Mouse (Mus musculus): ENCODE results near the gene Ssty1.
"Not testable (repeated sequence)": the region's sequence is repeated elsewhere in the genome, so short reads cannot be mapped to it uniquely, and the experiment has no call there.

The Ssty1 gene

DNA sequence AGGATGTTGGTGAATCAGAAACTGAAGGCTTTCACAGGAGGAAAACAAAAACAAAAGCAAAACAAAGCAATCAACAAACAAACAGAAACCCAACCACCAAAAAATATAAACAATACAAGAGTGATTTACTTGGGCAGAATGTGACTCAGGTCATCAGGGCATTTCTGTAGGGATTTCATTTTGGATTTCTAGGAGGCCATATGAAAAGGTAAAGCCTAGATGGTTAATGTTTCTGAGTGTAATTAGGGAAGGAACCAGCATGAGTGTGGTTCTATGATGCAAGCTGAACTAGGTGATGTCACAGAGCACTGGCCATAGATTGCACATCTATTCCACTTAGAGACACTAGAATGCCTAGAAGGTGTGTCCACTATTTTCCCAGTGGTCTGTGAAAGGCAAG, at the start of gene Ssty1:
TSS of gene Ssty1 (plus strand) at position 301 of the 400 bp plus-strand sequence.
- not testable (repeated sequence) for DNase-seq (ENCODE audit: low spot score)

DNA sequence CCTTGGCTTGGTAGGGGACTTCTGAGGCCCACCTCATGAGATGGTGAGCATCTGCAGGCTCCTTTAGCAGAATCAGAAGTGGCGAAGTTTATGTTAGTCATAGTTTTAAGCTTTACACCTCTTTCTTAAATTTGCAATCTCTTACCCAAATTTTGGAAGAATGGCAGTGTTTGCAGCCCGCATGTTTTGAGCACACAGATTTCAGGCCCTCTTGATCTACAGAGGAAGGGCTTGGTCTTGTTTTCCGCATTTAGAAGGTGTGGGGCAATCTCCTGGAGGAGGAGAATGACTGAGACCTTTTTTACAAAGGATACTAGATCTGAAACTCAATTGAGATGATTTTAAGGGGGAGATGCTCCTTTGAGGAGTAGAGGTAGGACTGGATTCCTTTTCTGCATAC, 27.2 kb upstream of the Ssty1 start, which contains the start of gene Gm21764:
TSS of gene Gm21764 (minus strand) at position 101 of the 400 bp plus-strand sequence.
- DNase-seq (ENCODE audit: low spot score), result not testable (repeated sequence)
